Mouse (Mus musculus): ENCODE results near the gene 5330417H12Rik.
A peak's percentile ranks its signal among the peaks of the same experiment; 100 is the strongest.

5330417H12Rik gene

DNA sequence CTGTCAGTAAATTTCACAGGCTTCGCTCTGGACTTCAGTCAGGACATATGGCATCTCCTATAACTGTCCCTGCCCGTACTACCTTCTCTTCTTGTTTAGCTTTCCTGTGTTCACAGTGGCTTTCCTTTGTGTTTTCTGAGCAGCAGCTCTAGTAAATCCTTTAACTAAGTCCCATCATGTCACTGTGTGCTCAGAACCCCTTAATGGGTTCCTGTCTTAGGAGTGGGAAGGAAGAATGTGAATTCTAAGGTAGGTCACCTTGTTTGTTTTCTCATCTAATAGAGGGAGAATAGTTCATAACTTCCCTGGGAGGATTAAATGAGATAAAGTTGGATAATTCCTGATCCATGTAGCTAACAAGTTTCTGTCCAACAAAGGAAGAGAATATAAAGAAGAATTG, at the start of gene 5330417H12Rik:
Gene 5330417H12Rik (minus strand): TSS at position 101 of the 400 bp plus-strand sequence.
- no peak for DNase-seq (ENCODE audit: low spot score)

DNA sequence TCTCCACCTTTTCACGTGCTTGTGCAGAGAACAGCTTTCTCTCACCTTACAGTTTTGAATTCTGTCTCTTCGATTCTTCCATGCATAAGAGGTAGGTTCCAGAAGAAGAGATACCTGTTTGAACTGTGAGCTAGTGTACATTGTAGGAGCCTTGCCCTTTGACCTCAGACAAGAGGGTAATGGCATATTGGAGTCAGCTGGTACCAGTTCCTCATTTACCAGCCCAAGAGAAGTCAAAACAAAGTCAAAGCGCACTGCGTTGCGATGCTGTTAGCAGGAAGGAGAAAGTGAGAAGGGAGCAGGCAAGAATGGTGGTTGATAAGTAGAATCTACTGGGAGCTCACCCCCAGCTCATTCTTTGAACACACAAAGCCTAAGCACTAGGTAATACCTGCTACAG, 43.6 kb upstream of the 5330417H12Rik start:
- DNase-seq (ENCODE audit: low spot score) = no peak

GRCm38 (mm10) chr7:107666262-107666902, 41.4 kb upstream of the 5330417H12Rik start:
- no peak for DNase-seq (ENCODE audit: low spot score)

- DNase-seq (ENCODE audit: low spot score) = peak; percentile 43
Observed at GRCm38 (mm10) chr7:107665586-107666261, 40.8 kb upstream of the 5330417H12Rik start.

DNA sequence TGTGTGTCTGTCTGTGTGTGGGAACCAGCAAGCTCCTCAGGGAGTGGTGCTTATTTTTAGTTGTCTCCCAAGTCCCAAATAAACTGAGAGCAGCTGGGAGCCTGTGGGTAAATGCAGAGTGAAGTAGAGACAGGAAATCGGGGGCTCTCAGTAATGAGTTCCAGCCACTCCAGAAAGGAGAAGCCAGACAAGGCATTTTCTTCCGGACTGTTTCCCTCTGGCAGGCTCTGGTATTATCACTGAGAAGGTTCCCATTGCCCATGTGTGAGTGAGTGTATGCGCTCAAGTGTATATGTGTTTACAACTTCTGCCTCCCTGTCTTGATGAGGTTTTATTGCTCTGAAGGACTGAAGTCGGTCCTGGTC, 40.2 kb upstream of the 5330417H12Rik start:
- DNase-seq (ENCODE audit: low spot score) = no peak

- no peak for DNase-seq (ENCODE audit: low spot score)
Observed at GRCm38 (mm10) chr7:107664063-107665056, 39.4 kb upstream of the 5330417H12Rik start.

GRCm38 (mm10) chr7:107663621-107664020, 38.7 kb upstream of the 5330417H12Rik start:
- DNase-seq (ENCODE audit: low spot score) = no peak

- no peak for DNase-seq (ENCODE audit: low spot score)
Observed at GRCm38 (mm10) chr7:107661843-107662281, 36.9 kb upstream of the 5330417H12Rik start.

GRCm38 (mm10) chr7:107661189-107661842, 36.4 kb upstream of the 5330417H12Rik start:
- peak; percentile 33 for DNase-seq (ENCODE audit: low spot score)

- DNase-seq (ENCODE audit: low spot score) = no peak
Observed at GRCm38 (mm10) chr7:107659186-107659918, 34.4 kb upstream of the 5330417H12Rik start.

GRCm38 (mm10) chr7:107656451-107656850, 31.5 kb upstream of the 5330417H12Rik start:
- DNase-seq (ENCODE audit: low spot score) = no peak

DNA sequence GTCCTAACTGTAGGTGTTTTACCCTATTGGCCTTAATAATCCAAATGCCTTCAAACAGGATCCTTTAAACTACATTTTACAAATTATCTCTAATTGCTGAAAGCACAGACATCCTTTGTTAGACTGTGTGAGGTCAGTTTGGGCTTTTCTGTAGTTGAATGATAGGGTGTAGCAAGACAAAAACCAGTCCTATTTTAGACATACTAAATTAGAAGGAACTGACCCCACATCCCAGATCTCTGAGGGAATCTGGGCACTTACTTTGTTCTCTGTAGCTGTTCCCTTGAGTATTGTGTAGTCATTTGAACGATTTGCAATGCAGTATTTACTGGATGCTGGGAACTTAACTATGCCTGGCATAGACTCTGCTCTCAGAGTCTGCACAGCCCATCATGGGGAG, 26.9 kb upstream of the 5330417H12Rik start:
- DNase-seq (ENCODE audit: low spot score) = no peak

DNA sequence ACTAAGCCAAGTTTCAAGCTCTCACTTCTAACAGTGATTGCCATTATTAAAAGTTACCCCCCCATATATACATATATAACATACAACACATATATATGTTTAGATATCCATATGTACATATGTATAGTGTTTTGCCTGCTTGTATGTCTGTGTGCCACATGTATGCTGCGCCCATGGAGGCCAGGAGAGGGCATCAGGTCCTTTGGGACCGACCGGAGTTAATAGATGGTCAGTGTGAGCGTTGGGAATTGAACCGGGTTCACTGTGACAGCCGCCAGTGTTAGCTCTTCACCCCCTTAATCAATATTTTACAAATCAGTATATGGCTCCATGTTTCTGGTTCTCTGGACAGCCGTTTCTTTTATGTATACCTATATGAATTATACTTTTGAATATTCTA, 25.0 kb upstream of the 5330417H12Rik start:
- DNase-seq (ENCODE audit: low spot score) = no peak

DNA sequence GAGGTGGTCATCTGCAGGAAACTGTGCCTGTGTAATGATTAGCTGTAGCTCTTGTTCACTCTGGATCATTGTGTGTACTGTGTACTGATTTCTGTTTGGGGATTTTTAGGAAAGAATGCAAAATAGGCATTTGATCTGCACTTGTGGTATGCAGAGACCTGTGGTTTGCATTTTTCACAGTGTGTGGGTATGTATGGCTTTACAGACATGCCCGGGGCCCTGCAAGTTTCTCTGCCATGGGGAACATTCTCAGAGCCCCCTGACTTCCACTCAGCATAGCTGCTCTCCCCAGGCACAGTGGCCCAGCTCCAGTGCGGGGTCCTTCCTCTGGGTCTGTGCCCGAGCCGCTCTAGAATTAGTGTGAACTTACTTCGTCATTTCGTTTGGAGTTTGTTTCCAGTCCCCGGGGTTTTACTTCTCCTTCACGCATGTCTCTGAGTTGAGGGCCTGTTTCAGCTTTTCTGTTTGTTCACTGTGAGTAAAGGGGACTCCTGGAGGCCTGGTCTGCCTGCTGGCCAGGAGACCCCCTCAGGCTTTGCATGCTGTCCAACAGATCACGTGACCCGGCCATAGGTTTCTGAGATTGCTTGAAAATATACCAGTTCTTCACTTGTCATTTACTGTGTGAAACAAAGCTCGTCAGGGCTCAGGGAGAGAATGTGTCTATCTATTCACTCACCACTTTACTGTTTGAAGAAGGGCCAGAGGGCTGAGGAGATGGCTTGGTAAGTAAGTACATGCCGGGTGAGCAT, 24.2 kb upstream of the 5330417H12Rik start:
- DNase-seq (ENCODE audit: low spot score) = no peak

GRCm38 (mm10) chr7:107644987-107645386, 20.0 kb upstream of the 5330417H12Rik start:
- DNase-seq (ENCODE audit: low spot score) = no peak

- DNase-seq (ENCODE audit: low spot score) = peak; percentile 6
Observed at GRCm38 (mm10) chr7:107642586-107643275, 17.8 kb upstream of the 5330417H12Rik start.

GRCm38 (mm10) chr7:107638026-107638425, 13.1 kb upstream of the 5330417H12Rik start:
- DNase-seq (ENCODE audit: low spot score) = no peak

DNA sequence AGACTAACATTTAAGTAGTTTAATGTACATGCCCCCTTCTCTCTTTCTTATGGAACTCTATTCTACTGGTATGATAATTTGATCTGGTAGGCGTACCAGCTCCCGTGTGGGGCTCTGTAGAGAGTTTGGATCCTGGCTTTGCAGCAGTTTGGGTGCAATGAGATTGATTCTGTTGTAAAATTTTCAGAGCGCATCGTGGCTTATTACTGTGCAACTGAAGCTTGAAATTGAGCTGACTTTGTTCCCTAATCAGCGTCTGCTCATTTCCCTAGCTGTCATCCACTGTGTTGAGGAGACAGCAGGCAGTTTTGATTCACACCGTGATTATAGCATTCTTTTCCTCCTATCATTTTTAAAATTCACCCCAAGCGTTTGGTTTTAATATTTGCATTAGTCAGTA, 12.4 kb upstream of the 5330417H12Rik start:
- DNase-seq (ENCODE audit: low spot score) = no peak

- DNase-seq (ENCODE audit: low spot score) = no peak
Observed at GRCm38 (mm10) chr7:107633201-107633600, 8.2 kb upstream of the 5330417H12Rik start.

GRCm38 (mm10) chr7:107628383-107628782, 3.4 kb upstream of the 5330417H12Rik start:
- DNase-seq (ENCODE audit: low spot score) = no peak
